Mouse (Mus musculus) spleen, postnatal 36 days (tissue): ENCODE measurements around the gene Snrnp200.
A peak's percentile ranks its signal among the peaks of the same experiment; 100 is the strongest.
"Not testable (repeated sequence)": the region's sequence is repeated elsewhere in the genome, so short reads cannot be mapped to it uniquely, and the experiment has no call there.

ENCODE experiments used
- DNase-seq, 2 experiments: peaks; one replicate each; pipeline ENCODE4 v3.0.0; 2022; ENCODE audit warnings: low spot score in 2 of 2, mixed read lengths in 1 of 2

The Snrnp200 gene

GRCm38 (mm10) chr2:127207547-127208451 is at the start of gene Snrnp200, which contains the start of gene 1810024B03Rik:
TSS of gene Snrnp200 (plus strand) at chr2:127208386.
TSS of gene 1810024B03Rik (minus strand) at chr2:127208280.
- DNase-seq = peak; percentile 92 to 96

- no peak for DNase-seq
These were observed 42.5 kb upstream of the Snrnp200 start for GRCm38 (mm10) chr2:127165675-127166074.

- peak in 1 of 2 experiments; percentile 29 for DNase-seq
These were observed 41.9 kb upstream of the Snrnp200 start for GRCm38 (mm10) chr2:127166261-127166660.

GRCm38 (mm10) chr2:127182598-127183381 is 25.4 kb upstream of the Snrnp200 start:
- DNase-seq = peak; percentile 89 to 92

- DNase-seq = no peak
These were observed 18.6 kb upstream of the Snrnp200 start for GRCm38 (mm10) chr2:127189574-127189973.

- peak; percentile 35 to 37 for DNase-seq
These were observed 3.3 kb upstream of the Snrnp200 start for GRCm38 (mm10) chr2:127204932-127205331.

GRCm38 (mm10) chr2:127205936-127206335 is 2.2 kb upstream of the Snrnp200 start:
- not testable (repeated sequence) for DNase-seq

- DNase-seq = no peak
These were observed 1.3 kb upstream of the Snrnp200 start for GRCm38 (mm10) chr2:127206916-127207315.

- no peak for DNase-seq
These were observed 225 bp downstream of the Snrnp200 start for GRCm38 (mm10) chr2:127208452-127208769.

GRCm38 (mm10) chr2:127210701-127211100 is 2.5 kb downstream of the Snrnp200 start:
- no peak for DNase-seq

- DNase-seq = no peak
These were observed 9.6 kb downstream of the Snrnp200 start for GRCm38 (mm10) chr2:127217746-127218145.

- no peak for DNase-seq
These were observed 17.1 kb downstream of the Snrnp200 start for GRCm38 (mm10) chr2:127225261-127225660.

- no peak for DNase-seq
These were observed 29.9 kb downstream of the Snrnp200 start for GRCm38 (mm10) chr2:127237897-127238610.

- no peak for DNase-seq
These were observed 31.9 kb downstream of the Snrnp200 start for GRCm38 (mm10) chr2:127240065-127240464.

GRCm38 (mm10) chr2:127247592-127248333 is 39.6 kb downstream of the Snrnp200 start, which contains the start of the genes Ciao1 and Tmem127:
TSS of gene Ciao1 (minus strand) at chr2:127247816.
TSS of gene Tmem127 (plus strand) at chr2:127247908.
- peak; percentile 99 for DNase-seq

GRCm38 (mm10) chr2:127248334-127249004 is 40.3 kb downstream of the Snrnp200 start:
- peak; percentile 44 to 59 for DNase-seq

GRCm38 (mm10) chr2:127250291-127251008 is 42.3 kb downstream of the Snrnp200 start:
- no peak for DNase-seq

- DNase-seq = no peak
These were observed 43.3 kb downstream of the Snrnp200 start for GRCm38 (mm10) chr2:127251457-127251856.

GRCm38 (mm10) chr2:127251880-127252527 is 43.8 kb downstream of the Snrnp200 start:
- DNase-seq = no peak
